Mouse (Mus musculus) kidney, embryonic 14.5 days (tissue): ENCODE data around the gene Cdkn2d. TPM values are rescaled to one million over a fixed set of nuclear protein-coding genes. Genes with fewer than 3 reads are reported as not detected.
A peak's percentile ranks its signal among the peaks of the same experiment; 100 is the strongest.
"Not testable (repeated sequence)": the region's sequence is repeated elsewhere in the genome, so short reads cannot be mapped to it uniquely, and the experiment has no call there.

Experiments
- ATAC-seq: fragments of 200-750 bp; cut with Nextera tagmentation; 2 replicates; pipeline ENCODE4 v1.8.0; 2017; ENCODE audit warnings: moderate number of reproducible peaks, mild to moderate bottlenecking, moderate TSS enrichment, moderate library complexity; ENCODE audit not compliant: low FRiP score, low TSS enrichment
- H3K27ac ChIP-seq: fragments of 300-500 bp; sonication (generic); 2 replicates; pipeline ENCODE4 v1.5.1; 2014; ENCODE audit warnings: low read depth, mild to moderate bottlenecking, low read length, moderate library complexity, mixed read lengths
- H3K27me3 ChIP-seq: fragments of 300-500 bp; sonication (generic); 2 replicates; pipeline ENCODE4 v1.6.1; 2014; ENCODE audit warnings: mild to moderate bottlenecking, low read length; ENCODE audit not compliant: control insufficient read depth, insufficient read depth
- H3K36me3 ChIP-seq: fragments of 300-500 bp; sonication (generic); 2 replicates; pipeline ENCODE4 v1.6.1; 2014; ENCODE audit warnings: low read length, mixed read lengths; ENCODE audit not compliant: control insufficient read depth, insufficient read depth
- H3K4me1 ChIP-seq: fragments of 300-500 bp; sonication (generic); 2 replicates; pipeline ENCODE4 v1.6.1; 2014; ENCODE audit warnings: low read length, mixed read lengths; ENCODE audit not compliant: control insufficient read depth, insufficient read depth
- H3K4me2 ChIP-seq: fragments of 300-500 bp; sonication (generic); replicated peaks from 2 replicates; pipeline ENCODE4 v1.6.1; 2014; ENCODE audit warnings: low read depth, mild to moderate bottlenecking, low read length
- H3K4me3 ChIP-seq: fragments of 300-500 bp; sonication (generic); 2 replicates; pipeline ENCODE4 v1.5.1; 2014; ENCODE audit warnings: mild to moderate bottlenecking, low read length
- H3K9ac ChIP-seq: fragments of 300-500 bp; sonication (generic); 2 replicates; pipeline ENCODE4 v1.6.1; 2014; ENCODE audit warnings: low read depth, mild to moderate bottlenecking, low read length, moderate library complexity
- H3K9me3 ChIP-seq: fragments of 300-500 bp; sonication (generic); 2 replicates; pipeline ENCODE4 v1.6.1; 2016; ENCODE audit warnings: low read length; ENCODE audit not compliant: control insufficient read depth
- WGBS: fragments of 180-500 bp; shearing (Covaris S2); extraction: QIAGEN DNeasy Blood & Tissue Kit; methylation state at CpG from one replicate; pipeline ENCODE4 v1.1.7; 2014; 5-methylcytosine and 5-hydroxymethylcytosine counted together
- polyA plus RNA-seq: library from polyadenylated mRNA; unstranded; fragments of >200 nt; fragmentation: Nextera tagmentation; extraction: Ambion mirVana; gene quantifications from 2 replicates; pipeline ENCODE4 v1.2.1, GENCODE M21; 2014

The Cdkn2d gene
- polyA plus RNA-seq, 1 experiment from 2014 or later: 45.3 TPM

DNA sequence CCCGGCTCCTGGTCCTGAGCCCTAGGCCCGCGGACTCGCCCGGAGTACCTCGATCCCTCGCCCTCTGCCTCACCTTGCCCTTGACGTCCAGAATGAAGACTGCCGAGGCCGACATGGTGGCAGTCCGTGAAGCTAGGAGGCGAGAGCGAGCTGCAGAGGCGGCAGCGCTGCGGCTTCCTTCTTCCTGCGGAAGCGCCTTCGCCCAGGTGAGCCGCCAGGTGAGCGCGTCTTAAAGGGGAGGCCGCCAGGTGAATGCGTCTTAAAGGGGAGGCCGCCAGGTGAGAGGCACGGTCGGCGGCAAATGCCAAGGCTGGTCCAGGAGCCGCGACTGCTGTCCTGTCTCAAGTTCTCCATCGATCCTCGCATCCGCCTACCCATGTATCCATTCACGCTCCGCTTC is 20.9 kb upstream of the Cdkn2d start, which contains the start of gene Ap1m2:
Gene Ap1m2, minus strand, starts transcription at position 204 of the 400 bp plus-strand sequence.
- Histone ChIP-seq H3K9me3 (no peaks in the 10 kb centered on the region), H3K4me3 (peak within 1 kb of the TSS; percentile 42), H3K27ac (no peak within 1 kb of the TSS), H3K27me3 (peaks cover 7% of the 10 kb centered on the region; the same call in 1 of the 2 replicates), H3K9ac (no peak within 1 kb of the TSS), H3K36me3 (no peaks in the 10 kb centered on the region), H3K4me1 (0 out of 2 replicates have a peak, but pooled peaks cover 4% of the 10 kb centered on the region), H3K4me2 (peak within 1 kb of the TSS; percentile 4; the same call in 1 of the 2 replicates)
- 7% methylated on average over 35 of the region's 35 CpGs for WGBS
- ATAC-seq: no peak

DNA sequence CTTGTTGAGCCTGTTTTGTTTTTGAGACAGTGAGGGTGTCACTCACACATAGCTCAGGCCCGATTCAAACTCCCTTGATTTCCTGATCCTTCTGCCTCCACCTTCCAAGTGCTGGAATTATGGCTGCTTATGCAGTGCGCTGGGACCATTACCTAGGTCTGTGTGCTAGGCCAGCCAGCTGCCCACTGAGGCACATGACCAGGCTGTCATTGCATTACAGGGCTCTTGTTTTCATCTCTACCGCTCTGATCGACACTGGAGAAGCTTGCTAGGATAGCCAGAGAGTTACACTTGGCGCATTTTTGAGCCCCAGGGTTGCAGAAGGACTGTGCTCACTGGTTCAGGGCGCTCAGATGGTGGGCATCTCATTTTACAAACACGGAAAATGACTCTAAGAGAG is 20.5 kb upstream of the Cdkn2d start:
- ATAC-seq: no peak
- Histone ChIP-seq H3K4me2 (peak overlapping the region; percentile 4; the same call in 1 of the 2 replicates), H3K9me3 (no peaks in the 10 kb centered on the region), H3K27me3 (peaks cover 7% of the 10 kb centered on the region; the same call in 1 of the 2 replicates), H3K36me3 (no peaks in the 10 kb centered on the region), H3K27ac (no peak overlapping the region), H3K4me1 (0 out of 2 replicates have a peak, but pooled peaks cover 4% of the 10 kb centered on the region), H3K9ac (no peak overlapping the region), H3K4me3 (peak overlapping the region; percentile 42)
- WGBS: 30% methylated on average over 7 of the region's 7 CpGs

DNA sequence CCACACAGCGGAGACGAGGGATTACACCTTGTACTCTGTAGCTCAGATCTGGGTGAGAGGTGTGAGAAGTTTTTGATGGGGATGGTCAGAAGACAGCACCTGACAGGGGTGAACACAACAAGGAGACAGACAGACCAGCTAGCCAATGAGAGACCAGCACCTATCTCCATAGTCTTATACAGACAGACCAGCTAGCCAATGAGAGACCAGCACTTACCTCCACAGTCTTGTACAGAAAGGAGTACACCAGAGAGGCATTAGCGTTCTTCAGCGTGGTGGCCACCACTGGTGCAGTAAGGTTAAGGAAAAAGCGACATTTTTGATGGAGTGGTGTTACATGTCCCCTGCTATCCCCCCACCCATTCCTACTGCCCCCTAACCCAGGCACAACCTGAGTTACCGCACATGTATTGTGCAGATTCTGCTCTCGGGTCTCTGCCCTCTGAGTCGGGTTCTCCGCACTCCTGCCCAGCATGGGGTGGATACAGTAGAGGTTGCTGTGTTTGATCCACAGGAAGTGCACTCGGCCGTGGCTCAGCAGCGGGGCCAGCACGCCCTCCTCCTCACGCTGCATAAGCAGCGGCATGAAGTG is 18.0 kb upstream of the Cdkn2d start:
- no peak overlapping the region for H3K27ac ChIP-seq

DNA sequence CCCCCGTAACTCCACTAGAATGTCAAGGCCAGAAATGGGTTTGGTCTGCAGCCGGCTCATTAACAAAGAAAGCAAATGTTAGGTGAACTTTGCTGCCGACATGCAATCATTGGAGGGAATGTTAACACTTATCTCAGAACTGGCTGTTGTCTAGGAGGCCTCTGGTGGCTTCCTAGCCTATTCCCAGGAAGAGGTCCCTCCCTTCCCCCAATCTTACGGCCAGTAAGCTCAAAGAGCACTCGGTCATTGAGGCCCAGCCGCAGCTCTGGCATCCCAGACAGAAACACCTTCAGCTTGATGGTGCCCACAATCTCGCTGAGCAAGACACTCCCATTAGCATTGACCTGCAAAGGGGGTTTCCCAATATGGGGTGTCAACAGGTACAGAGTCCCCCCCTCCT is 13.9 kb upstream of the Cdkn2d start:
- H3K4me2 ChIP-seq: no peak overlapping the region
- no peak overlapping the region for H3K27ac ChIP-seq
- no peaks in the 10 kb centered on the region for H3K27me3 ChIP-seq
- 73% methylated on average over 7 of the region's 7 CpGs for WGBS
- H3K9ac ChIP-seq: no peak overlapping the region
- H3K36me3 ChIP-seq: no peaks in the 10 kb centered on the region
- 0 out of 2 replicates have a peak, but pooled peaks cover 4% of the 10 kb centered on the region for H3K4me1 ChIP-seq
- no peak for ATAC-seq
- H3K4me3 ChIP-seq: no peak overlapping the region
- no peaks in the 10 kb centered on the region for H3K9me3 ChIP-seq

More for the DNA sequence above, 18.0 kb upstream of the Cdkn2d start:
- 0 out of 2 replicates have a peak, but pooled peaks cover 4% of the 10 kb centered on the region for H3K4me1 ChIP-seq
- peak; percentile 45; the same call in 1 of the 2 replicates for ATAC-seq
- H3K4me2 ChIP-seq: 0 out of 2 replicates have a peak overlapping the region, but pooled peaks have one; percentile 10
- peaks cover 7% of the 10 kb centered on the region; the same call in 1 of the 2 replicates for H3K27me3 ChIP-seq
- WGBS: 51% methylated on average over 15 of the region's 15 CpGs
- 0 out of 2 replicates have a peak overlapping the region, but pooled peaks have one; percentile 0 for H3K9ac ChIP-seq
- H3K4me3 ChIP-seq: no peak overlapping the region
- no peaks in the 10 kb centered on the region for H3K9me3 ChIP-seq
- H3K36me3 ChIP-seq: no peaks in the 10 kb centered on the region

DNA sequence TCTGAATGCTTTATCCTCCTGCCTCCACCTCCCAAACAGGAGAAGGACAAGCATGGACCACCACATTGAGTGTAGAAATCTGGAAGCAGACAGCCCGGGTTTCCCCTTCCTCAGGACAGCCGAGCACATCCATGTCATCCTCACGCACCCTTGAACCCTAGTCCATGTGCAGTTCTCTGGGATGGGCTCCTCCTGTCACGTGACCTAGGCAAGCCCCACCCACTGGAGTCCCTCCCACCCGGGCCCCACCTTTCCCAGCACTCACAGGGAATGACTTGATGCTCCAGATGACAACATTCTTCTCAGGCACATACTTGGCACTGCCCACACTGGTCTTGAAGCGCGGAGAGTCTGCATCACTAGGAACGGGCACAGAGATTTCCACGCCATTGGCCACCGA is 7.8 kb upstream of the Cdkn2d start:
- Histone ChIP-seq H3K27me3 (no peaks in the 10 kb centered on the region), H3K9me3 (no peaks in the 10 kb centered on the region), H3K4me1 (no peaks in the 10 kb centered on the region), H3K9ac (no peak overlapping the region), H3K27ac (no peak overlapping the region), H3K4me3 (no peak overlapping the region), H3K4me2 (no peak overlapping the region), H3K36me3 (no peaks in the 10 kb centered on the region)
- ATAC-seq: no peak
- WGBS: 83% methylated on average over 10 of the region's 10 CpGs

DNA sequence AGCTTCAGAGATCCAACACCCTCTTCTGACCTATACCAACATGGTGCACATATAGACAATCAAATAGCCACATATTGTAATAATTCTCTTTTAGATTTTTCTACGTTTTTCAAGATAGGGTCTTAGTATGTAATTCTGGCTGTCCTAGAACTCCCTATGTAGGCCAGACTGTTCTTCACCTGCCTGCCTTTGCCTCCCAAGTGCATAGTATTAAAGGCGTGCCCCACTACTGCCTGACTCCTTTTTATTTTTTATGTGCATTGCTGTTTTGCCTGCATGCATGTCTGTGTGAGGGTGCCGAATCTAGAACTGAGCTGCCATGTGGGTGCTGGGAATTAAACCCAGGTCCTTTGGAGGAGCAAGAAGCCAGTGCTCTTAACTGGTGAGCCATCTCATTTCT is 1.1 kb upstream of the Cdkn2d start:
- Histone ChIP-seq H3K4me2 (no peak overlapping the region; the same call in 1 of the 2 replicates), H3K9me3 (no peaks in the 10 kb centered on the region), H3K9ac (no peak overlapping the region), H3K4me1 (peaks cover 17% of the 10 kb centered on the region), H3K27me3 (no peaks in the 10 kb centered on the region), H3K27ac (no peak overlapping the region), H3K4me3 (no peak overlapping the region), H3K36me3 (no peaks in the 10 kb centered on the region)
- WGBS: 91% methylated on average over 3 of the region's 3 CpGs
- no peak for ATAC-seq

DNA sequence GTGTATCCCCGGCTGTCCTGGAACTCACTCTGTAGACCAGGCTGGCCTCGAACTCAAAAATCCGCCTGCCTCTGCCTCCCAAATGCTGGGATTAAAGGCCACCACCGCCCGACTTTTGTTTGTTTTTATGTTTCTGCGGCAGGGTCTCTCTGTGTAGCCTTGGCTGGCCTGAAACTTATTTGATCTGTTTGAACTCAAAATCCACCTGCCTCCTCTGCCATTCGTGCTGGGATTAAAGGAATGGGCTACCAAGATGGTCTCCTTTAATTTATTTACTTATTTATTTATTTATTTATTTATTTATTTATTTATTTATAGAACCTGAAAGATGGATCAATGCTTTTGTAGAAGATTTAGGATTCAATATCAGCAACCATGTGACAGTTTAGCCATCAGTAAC is 661 bp upstream of the Cdkn2d start:
- not testable (repeated sequence) for H3K36me3 ChIP-seq, ATAC-seq, H3K27me3 ChIP-seq, H3K9me3 ChIP-seq
- 17% methylated on average over 7 of the region's 7 CpGs for WGBS
- Histone ChIP-seq H3K4me3 (peak overlapping the region; percentile 36), H3K27ac (peak overlapping the region; percentile 91), H3K4me2 (peak overlapping the region; percentile 45), H3K4me1 (peaks cover 21% of the 10 kb centered on the region), H3K9ac (peak overlapping the region; percentile 52; the same call in 1 of the 2 replicates)

DNA sequence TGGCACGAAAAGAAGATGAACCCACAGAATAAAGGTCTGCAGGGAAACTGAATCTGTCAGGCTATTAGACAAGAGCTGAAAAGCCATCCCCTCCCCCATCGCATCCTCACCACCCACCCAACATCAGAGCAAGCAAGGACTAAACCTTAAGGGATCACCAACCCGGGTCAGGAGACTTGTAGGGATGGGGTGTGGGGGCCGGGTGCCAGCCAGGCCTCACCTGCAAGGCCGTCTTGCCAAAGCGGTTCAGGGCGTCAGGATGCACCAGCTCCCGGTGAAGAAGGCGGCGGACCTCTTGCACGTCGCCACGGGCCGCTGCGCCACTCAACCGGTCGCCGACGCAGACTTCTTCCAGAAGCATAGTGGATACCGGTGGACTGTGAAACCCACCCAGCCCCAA is 618 bp downstream of the Cdkn2d start:
- H3K27ac ChIP-seq: peak overlapping the region; percentile 63; the same call in 1 of the 2 replicates
- H3K9me3 ChIP-seq: no peaks in the 10 kb centered on the region
- peaks cover 27% of the 10 kb centered on the region for H3K4me1 ChIP-seq
- H3K9ac ChIP-seq: peak overlapping the region; percentile 71
- peaks cover 3% of the 10 kb centered on the region; the same call in 1 of the 2 replicates for H3K36me3 ChIP-seq
- H3K4me2 ChIP-seq: peak overlapping the region; percentile 65
- peak overlapping the region; percentile 78 for H3K4me3 ChIP-seq
- ATAC-seq: no peak
- no peaks in the 10 kb centered on the region for H3K27me3 ChIP-seq
- WGBS: under 1% methylated on average over 20 of the region's 20 CpGs

DNA sequence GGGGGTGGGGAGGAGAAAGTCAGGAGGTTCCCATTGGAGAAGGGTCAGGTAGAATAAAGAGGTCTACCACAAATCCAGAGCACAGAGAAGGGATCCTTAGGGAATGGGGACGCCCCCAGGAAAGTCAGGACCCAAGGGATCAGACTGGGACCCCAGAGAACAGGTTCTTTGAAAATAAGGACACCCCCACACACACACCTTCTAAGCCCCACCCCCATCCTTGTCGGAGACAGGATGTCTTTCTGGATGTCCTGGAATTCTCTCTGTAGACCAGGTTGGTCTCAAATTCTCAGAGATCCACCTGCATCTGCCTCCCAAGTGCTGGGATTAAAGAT is 1.9 kb downstream of the Cdkn2d start:
- H3K9ac ChIP-seq: no peak overlapping the region
- WGBS: 83% methylated on average over 2 of the region's 2 CpGs
- H3K36me3 ChIP-seq: peaks cover 13% of the 10 kb centered on the region; the same call in 1 of the 2 replicates
- peak overlapping the region; percentile 78; the same call in 1 of the 2 replicates for H3K4me3 ChIP-seq
- peak overlapping the region; percentile 65 for H3K4me2 ChIP-seq
- no peaks in the 10 kb centered on the region for H3K9me3 ChIP-seq
- peaks cover 27% of the 10 kb centered on the region for H3K4me1 ChIP-seq
- H3K27me3 ChIP-seq: no peaks in the 10 kb centered on the region
- H3K27ac ChIP-seq: no peak overlapping the region
- ATAC-seq: no peak
